Mouse (Mus musculus): ENCODE data around the gene Aifm1. TPM values are rescaled to one million over a fixed set of nuclear protein-coding genes. Genes with fewer than 3 reads are reported as not detected.
"Not testable (repeated sequence)": the region's sequence is repeated elsewhere in the genome, so short reads cannot be mapped to it uniquely, and the experiment has no call there.

Gene Aifm1
- polyA plus RNA-seq, 1 experiment from 2014 or later, result 59.8 TPM

GRCm38 (mm10) chrX:48454495-48454878 is 58.9 kb downstream of the Aifm1 start:
- peak; percentile 54 for ATAC-seq
- WGBS, result 24% methylated on average over 8 of the region's 21 CpGs
- Histone ChIP-seq H3K27ac (no peak overlapping the region), H3K9me3 (replicated peaks) (no peaks in the 10 kb centered on the region; the same call in 1 of the 2 replicates), H3K27me3 (peaks cover 38% of the 10 kb centered on the region), H3K4me1 (no peaks in the 10 kb centered on the region), H3K36me3 (ENCODE audit: poor library complexity, severe bottlenecking) (no peaks in the 10 kb centered on the region), H3K9ac (no peak overlapping the region), H3K4me3 (peak overlapping the region; percentile 40), H3K4me2 (peak overlapping the region; percentile 56)

- peaks cover 38% of the 10 kb centered on the region for H3K27me3 ChIP-seq
- 11% methylated on average over 30 of the region's 91 CpGs for WGBS
- H3K36me3 ChIP-seq (ENCODE audit: poor library complexity, severe bottlenecking), result no peaks in the 10 kb centered on the region
- H3K4me3 ChIP-seq, result peak overlapping the region; percentile 40
- H3K9ac ChIP-seq, result 0 out of 2 replicates have a peak overlapping the region, but pooled peaks have one; percentile 16
- no peaks in the 10 kb centered on the region for H3K4me1 ChIP-seq
- no peak overlapping the region for H3K27ac ChIP-seq
- ATAC-seq, result peak; percentile 76
- H3K9me3 ChIP-seq (replicated peaks), result no peaks in the 10 kb centered on the region; the same call in 1 of the 2 replicates
- H3K4me2 ChIP-seq, result peak overlapping the region; percentile 56
Observed at GRCm38 (mm10) chrX:48453736-48454494, 59.4 kb downstream of the Aifm1 start.

GRCm38 (mm10) chrX:48452931-48453673 is 60.3 kb downstream of the Aifm1 start:
- H3K4me2 ChIP-seq, result peak overlapping the region; percentile 56
- no peak overlapping the region for H3K27ac ChIP-seq
- H3K9me3 ChIP-seq (replicated peaks), result no peaks in the 10 kb centered on the region; the same call in 1 of the 2 replicates
- 14% methylated on average over 11 of the region's 71 CpGs for WGBS
- ATAC-seq, result no peak
- no peaks in the 10 kb centered on the region for H3K36me3 ChIP-seq (ENCODE audit: poor library complexity, severe bottlenecking)
- no peak overlapping the region for H3K9ac ChIP-seq
- H3K4me3 ChIP-seq, result peak overlapping the region; percentile 40
- no peaks in the 10 kb centered on the region for H3K4me1 ChIP-seq
- H3K27me3 ChIP-seq, result peaks cover 38% of the 10 kb centered on the region

- Histone ChIP-seq H3K27ac (no peak overlapping the region), H3K9ac (no peak overlapping the region), H3K9me3 (replicated peaks) (no peaks in the 10 kb centered on the region; the same call in 1 of the 2 replicates), H3K4me1 (no peaks in the 10 kb centered on the region), H3K4me2 (peak overlapping the region; percentile 56), H3K4me3 (peak overlapping the region; percentile 40; the same call in 1 of the 2 replicates), H3K27me3 (peaks cover 38% of the 10 kb centered on the region), H3K36me3 (ENCODE audit: poor library complexity, severe bottlenecking) (no peaks in the 10 kb centered on the region)
- WGBS, result 41% methylated on average over 9 of the region's 9 CpGs
- 0 out of 2 replicates have a peak, but pooled peaks have one; percentile 4 for ATAC-seq
Observed at GRCm38 (mm10) chrX:48452231-48452890, 61.0 kb downstream of the Aifm1 start.

- no peaks in the 10 kb centered on the region; the same call in 1 of the 2 replicates for H3K9me3 ChIP-seq (replicated peaks)
- H3K27me3 ChIP-seq, result peaks cover 31% of the 10 kb centered on the region
- no peaks in the 10 kb centered on the region for H3K4me1 ChIP-seq
- no peak overlapping the region for H3K9ac ChIP-seq
- H3K4me2 ChIP-seq, result no peak overlapping the region
- H3K36me3 ChIP-seq (ENCODE audit: poor library complexity, severe bottlenecking), result no peaks in the 10 kb centered on the region
- no peak for ATAC-seq
- 26% methylated on average over 10 of the region's 10 CpGs for WGBS
- no peak overlapping the region for H3K4me3 ChIP-seq
- no peak overlapping the region for H3K27ac ChIP-seq
Observed at GRCm38 (mm10) chrX:48449646-48450045, 63.7 kb downstream of the Aifm1 start.

GRCm38 (mm10) chrX:48444677-48445076 is 68.7 kb downstream of the Aifm1 start:
- no peaks in the 10 kb centered on the region for H3K4me1 ChIP-seq
- H3K9me3 ChIP-seq (replicated peaks), result no peaks in the 10 kb centered on the region
- no peak for ATAC-seq
- H3K36me3 ChIP-seq (ENCODE audit: poor library complexity, severe bottlenecking), result no peaks in the 10 kb centered on the region
- H3K27ac ChIP-seq, result no peak overlapping the region
- H3K4me2 ChIP-seq, result no peak overlapping the region
- 89% methylated on average over 4 of the region's 4 CpGs for WGBS
- H3K9ac ChIP-seq, result no peak overlapping the region
- H3K4me3 ChIP-seq, result no peak overlapping the region
- no peaks in the 10 kb centered on the region for H3K27me3 ChIP-seq

GRCm38 (mm10) chrX:48441954-48442353 is 71.4 kb downstream of the Aifm1 start:
- Histone ChIP-seq H3K27ac (no peak overlapping the region), H3K4me2 (no peak overlapping the region), H3K9ac (no peak overlapping the region), H3K4me3 (no peak overlapping the region), H3K4me1 (no peaks in the 10 kb centered on the region), H3K36me3 (ENCODE audit: poor library complexity, severe bottlenecking) (no peaks in the 10 kb centered on the region), H3K27me3 (no peaks in the 10 kb centered on the region), H3K9me3 (replicated peaks) (no peaks in the 10 kb centered on the region)
- no peak for ATAC-seq
- WGBS, result 81% methylated on average over 7 of the region's 7 CpGs

- no peak overlapping the region for H3K4me2 ChIP-seq
- H3K36me3 ChIP-seq (ENCODE audit: poor library complexity, severe bottlenecking), result no peaks in the 10 kb centered on the region
- no peak overlapping the region for H3K9ac ChIP-seq
- no peaks in the 10 kb centered on the region for H3K9me3 ChIP-seq (replicated peaks)
- no peak overlapping the region for H3K4me3 ChIP-seq
- no peaks in the 10 kb centered on the region for H3K4me1 ChIP-seq
- no peak overlapping the region for H3K27ac ChIP-seq
- H3K27me3 ChIP-seq, result no peaks in the 10 kb centered on the region
- WGBS, result 84% methylated on average over 6 of the region's 6 CpGs
- no peak for ATAC-seq
Observed at GRCm38 (mm10) chrX:48441548-48441947, 71.8 kb downstream of the Aifm1 start.

GRCm38 (mm10) chrX:48439036-48439435 is 74.3 kb downstream of the Aifm1 start:
- H3K27ac ChIP-seq, result no peak overlapping the region
- WGBS, result 76% methylated on average over 4 of the region's 4 CpGs
- no peak overlapping the region for H3K4me3 ChIP-seq
- no peak overlapping the region for H3K4me2 ChIP-seq
- no peaks in the 10 kb centered on the region for H3K27me3 ChIP-seq
- H3K9ac ChIP-seq, result no peak overlapping the region
- H3K4me1 ChIP-seq, result no peaks in the 10 kb centered on the region
- no peak for ATAC-seq
- no peaks in the 10 kb centered on the region for H3K9me3 ChIP-seq (replicated peaks)
- H3K36me3 ChIP-seq (ENCODE audit: poor library complexity, severe bottlenecking), result no peaks in the 10 kb centered on the region

GRCm38 (mm10) chrX:48436082-48436481 is 77.3 kb downstream of the Aifm1 start:
- H3K27me3 ChIP-seq; H3K36me3 ChIP-seq (ENCODE audit: poor library complexity, severe bottlenecking); H3K27ac ChIP-seq; H3K4me1 ChIP-seq; H3K9ac ChIP-seq; ATAC-seq; H3K4me3 ChIP-seq; H3K9me3 ChIP-seq (replicated peaks); H3K4me2 ChIP-seq: not testable (repeated sequence)
- WGBS, result 87% methylated on average over 6 of the region's 7 CpGs

- H3K27me3 ChIP-seq, result no peaks in the 10 kb centered on the region
- no peak overlapping the region for H3K27ac ChIP-seq
- H3K4me2 ChIP-seq, result no peak overlapping the region
- H3K4me1 ChIP-seq, result no peaks in the 10 kb centered on the region
- no peak for ATAC-seq
- H3K9ac ChIP-seq, result no peak overlapping the region
- WGBS, result 86% methylated on average over 9 of the region's 9 CpGs
- H3K36me3 ChIP-seq (ENCODE audit: poor library complexity, severe bottlenecking), result no peaks in the 10 kb centered on the region
- H3K9me3 ChIP-seq (replicated peaks), result no peaks in the 10 kb centered on the region
- H3K4me3 ChIP-seq, result no peak overlapping the region
Observed at GRCm38 (mm10) chrX:48435477-48435900, 77.9 kb downstream of the Aifm1 start.

- H3K9me3 ChIP-seq (replicated peaks), result no peaks in the 10 kb centered on the region
- no peak overlapping the region for H3K9ac ChIP-seq
- no peak overlapping the region for H3K4me3 ChIP-seq
- no peaks in the 10 kb centered on the region for H3K36me3 ChIP-seq (ENCODE audit: poor library complexity, severe bottlenecking)
- no peak overlapping the region for H3K4me2 ChIP-seq
- no peaks in the 10 kb centered on the region for H3K4me1 ChIP-seq
- H3K27ac ChIP-seq, result no peak overlapping the region
- no peak for ATAC-seq
- 71% methylated on average over 1 of the region's 1 CpGs for WGBS
- no peaks in the 10 kb centered on the region for H3K27me3 ChIP-seq
Observed at GRCm38 (mm10) chrX:48434251-48434650, 79.1 kb downstream of the Aifm1 start.

Data from forebrain, embryonic 13.5 days (tissue).